Mouse (Mus musculus) 416B (cell line): ENCODE measurements around the gene Olfr17.
"Not testable (repeated sequence)": the region's sequence is repeated elsewhere in the genome, so short reads cannot be mapped to it uniquely, and the experiment has no call there.

Source experiments
- DNase-seq: peaks from one replicate; pipeline ENCODE4 v3.0.0; 2011; ENCODE audit warnings: low read depth

Olfr17 gene

GRCm38 (mm10) chr7:107092920-107093319 lies at the start of gene Olfr17:
Gene Olfr17 (plus strand): TSS chr7:107093220.
- no peak for DNase-seq

- peak; percentile 49 for DNase-seq
Measured at GRCm38 (mm10) chr7:107044407-107044806, 48.6 kb upstream of the Olfr17 start.

GRCm38 (mm10) chr7:107045833-107046232 lies 47.2 kb upstream of the Olfr17 start:
- DNase-seq, result peak; percentile 75

GRCm38 (mm10) chr7:107047578-107047977 lies 45.4 kb upstream of the Olfr17 start:
- DNase-seq, result peak; percentile 6

- no peak for DNase-seq
Measured at GRCm38 (mm10) chr7:107070681-107071080, 22.3 kb upstream of the Olfr17 start, which contains the start of gene Olfr714. Gene Olfr714 (plus strand): TSS chr7:107070981.

GRCm38 (mm10) chr7:107110269-107110668 lies 17.2 kb downstream of the Olfr17 start, which contains the start of gene Olfr715b:
Gene Olfr715b (minus strand): TSS chr7:107110369.
- DNase-seq, result not testable (repeated sequence)

GRCm38 (mm10) chr7:107130983-107131382 lies 38.0 kb downstream of the Olfr17 start, which contains the start of gene Olfr715:
Gene Olfr715 (minus strand): TSS chr7:107131083.
- DNase-seq, result not testable (repeated sequence)

- DNase-seq, result not testable (repeated sequence)
Measured at GRCm38 (mm10) chr7:107138027-107138426, 45.0 kb downstream of the Olfr17 start, which contains the start of gene Olfr716. Gene Olfr716 (plus strand): TSS chr7:107138327.
